Mouse (Mus musculus): ENCODE measurements around the gene Olfr1093.

The Olfr1093 gene

DNA sequence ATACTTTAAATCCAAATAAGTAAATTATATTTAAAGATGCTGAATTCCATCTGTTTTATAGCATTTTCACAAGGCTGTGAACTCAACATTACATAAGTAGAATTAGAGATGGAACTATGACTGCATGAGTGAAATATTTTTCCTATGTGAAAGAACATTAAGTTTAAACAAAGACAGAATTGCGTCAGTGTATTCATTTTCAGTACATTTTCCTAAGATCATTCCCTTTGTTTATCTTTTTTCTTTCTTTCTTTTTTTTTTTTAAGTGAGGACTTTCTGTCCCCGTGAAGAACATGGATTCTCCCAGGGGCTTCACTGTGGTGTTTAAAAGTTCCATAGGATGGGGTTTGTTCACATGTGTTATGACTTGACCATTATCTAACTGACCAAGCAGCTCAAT, at the start of gene Olfr1093:
Gene Olfr1093 (plus strand): TSS at position 301 of the 400 bp plus-strand sequence.
- no peak for DNase-seq (ENCODE audit: low read depth, low spot score)

DNA sequence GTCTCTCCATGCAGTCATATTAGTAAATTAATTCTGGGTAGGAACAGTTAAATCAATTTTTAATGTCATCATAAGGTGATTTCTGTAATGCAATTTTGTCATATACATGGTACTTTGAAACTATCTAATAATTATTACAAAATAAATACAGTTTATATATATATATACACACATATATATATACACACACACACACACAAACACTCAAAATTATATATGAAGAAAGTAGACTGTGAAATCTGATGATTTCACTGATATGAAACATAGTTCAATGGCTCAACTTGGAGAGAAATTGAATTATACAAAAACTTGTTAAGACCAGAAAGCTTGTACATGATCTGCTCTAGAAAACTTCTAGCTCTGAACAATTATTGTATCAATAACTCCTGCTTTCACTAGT, 48.7 kb upstream of the Olfr1093 start, which contains the start of gene Olfr1089:
Gene Olfr1089 (minus strand): TSS at position 101 of the 400 bp plus-strand sequence.
- DNase-seq (ENCODE audit: low read depth, low spot score) = no peak

DNA sequence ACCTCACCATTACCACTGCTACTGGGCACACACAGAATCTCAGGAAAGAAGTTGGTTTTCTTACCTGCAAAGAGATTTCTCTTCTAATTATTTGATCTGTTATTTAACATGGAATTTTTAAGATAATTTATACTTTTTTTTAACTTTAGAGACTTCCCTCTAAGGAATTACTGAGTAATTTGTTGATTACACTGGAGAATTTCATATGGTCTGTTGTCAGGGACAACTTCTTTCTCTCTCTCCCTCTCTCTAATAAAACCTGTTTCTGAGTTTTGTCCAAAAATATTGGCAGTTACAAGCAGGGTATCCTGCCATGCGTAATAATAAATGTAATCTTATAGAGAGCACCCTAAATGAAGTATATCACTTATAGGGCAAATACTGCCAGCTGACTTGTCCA, 23.4 kb upstream of the Olfr1093 start, which contains the start of gene Olfr1090:
Gene Olfr1090 (minus strand): TSS at position 101 of the 400 bp plus-strand sequence.
- DNase-seq (ENCODE audit: low read depth, low spot score) = no peak

DNA sequence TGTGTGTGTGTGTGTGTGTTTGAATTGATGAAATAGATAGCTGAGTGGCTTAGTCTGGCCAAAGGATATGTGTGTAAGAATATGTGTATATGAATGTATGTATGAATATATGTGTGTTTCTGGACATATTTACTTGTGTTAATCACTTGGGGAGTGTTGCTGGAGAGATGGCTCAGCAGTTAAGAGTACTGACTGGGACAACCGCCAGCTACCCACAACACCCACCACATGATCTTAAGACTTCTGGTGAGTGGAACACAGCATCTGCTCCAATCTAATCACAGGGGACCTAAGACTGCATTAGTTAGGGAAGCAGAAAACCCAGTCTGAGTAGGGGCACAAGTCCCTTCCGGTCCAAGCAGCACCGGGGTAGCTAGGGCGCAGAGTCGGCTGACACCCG, 21.2 kb upstream of the Olfr1093 start:
- no peak for DNase-seq (ENCODE audit: low read depth, low spot score)

DNA sequence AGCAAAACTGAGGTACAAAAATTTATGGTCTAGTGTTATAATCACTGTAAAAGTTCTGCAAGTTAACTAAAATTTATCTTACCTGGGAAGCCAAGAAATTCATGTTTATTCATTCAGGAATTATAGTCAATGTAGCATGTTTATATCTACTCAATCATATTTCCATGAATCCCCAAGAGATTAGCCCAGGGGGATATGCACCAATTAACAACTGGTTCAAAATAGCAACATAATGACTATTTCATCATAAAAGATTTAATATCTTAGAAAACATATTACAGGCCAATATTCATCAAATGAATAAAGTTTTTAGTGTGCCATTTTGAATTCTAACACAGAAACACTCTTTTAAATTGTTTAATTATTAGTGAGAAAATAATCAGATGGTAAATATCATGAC, 27.6 kb downstream of the Olfr1093 start, which contains the start of gene Olfr141:
Gene Olfr141 (minus strand): TSS at position 101 of the 400 bp plus-strand sequence.
- DNase-seq (ENCODE audit: low read depth, low spot score) = no peak

DNA sequence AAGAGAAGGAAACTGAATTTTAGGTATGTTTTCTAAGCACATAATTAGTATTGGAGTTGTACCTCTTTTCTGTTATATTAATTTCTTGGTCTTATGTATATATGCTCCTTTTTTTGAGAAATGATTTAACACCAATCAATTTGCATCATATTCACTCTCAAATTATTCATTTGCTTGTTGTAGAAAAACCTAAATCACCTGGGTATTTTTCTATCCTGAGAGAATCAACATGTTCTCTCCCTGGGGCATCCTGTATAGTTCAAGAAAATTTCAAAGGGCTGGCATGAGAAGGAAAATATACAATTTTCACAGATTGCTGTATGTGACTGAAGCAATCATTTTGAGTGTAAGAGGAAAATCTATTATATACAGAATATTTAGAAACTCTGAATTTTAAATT, 42.1 kb downstream of the Olfr1093 start, which contains the start of gene Olfr1094:
Gene Olfr1094 (plus strand): TSS at position 301 of the 400 bp plus-strand sequence.
- no peak for DNase-seq (ENCODE audit: low read depth, low spot score)
